Mouse (Mus musculus) stomach, postnatal 0 days (tissue): ENCODE measurements around the gene Rmi2.
A peak's percentile ranks its signal among the peaks of the same experiment; 100 is the strongest.

ENCODE experiments used
- CTCF ChIP-seq: IDR thresholded peaks from 2 replicates; pipeline ENCODE4 v1.5.1; 2016; ENCODE audit warnings: antibody characterized with exemption, low read depth, mild to moderate bottlenecking, moderate library complexity
- EP300 ChIP-seq: optimal IDR thresholded peaks from 2 replicates; pipeline ENCODE3; 2016; ENCODE audit warnings: antibody characterized with exemption

GRCm38 (mm10) chr16:10867904-10868440 lies 33.1 kb downstream of the Rmi2 start:
- TF ChIP-seq CTCF (peak; percentile 96), EP300 (no peak)
